ENCODE assay signal across 8 mouse cellular contexts in genomic region chr13:56134031-56134430, GRCm38 (mm10). TPM values are rescaled to one million over a fixed set of nuclear protein-coding genes. Genes with fewer than 3 reads are reported as not detected.
DNase-seq lines count a peak whose midpoint lies in the region; ATAC-seq lines count a peak whose summit lies in the region.

No protein-coding gene starts in this region.

- H3K4me1 ChIP-seq in erythroblast, embryonic 14.5 days (ENCODE audit: control insufficient read depth): peaks cover 39% of the 10 kb centered on the region
- H3K4me1 ChIP-seq in forebrain, embryonic 13.5 days: peaks cover 31% of the 10 kb centered on the region
- peaks cover 40% of the 10 kb centered on the region for H3K4me1 ChIP-seq in liver, embryonic 13.5 days (replicated peaks)

- H3K4me3 ChIP-seq in erythroblast, embryonic 14.5 days (replicated peaks): peak overlapping the region; percentile 89
- peak overlapping the region; percentile 98 for H3K4me3 ChIP-seq in forebrain, embryonic 13.5 days
- peak overlapping the region; percentile 96 for H3K4me3 ChIP-seq in liver, embryonic 13.5 days (replicated peaks)

- intact Hi-C loops in left cerebral cortex, postnatal 14 days (cut with DNase I): no loop called here

- peak overlapping the region; percentile 99 for H3K9ac ChIP-seq in forebrain, embryonic 13.5 days
- H3K9ac ChIP-seq in liver, embryonic 13.5 days: peak overlapping the region; percentile 94

- WGBS in forebrain, embryonic 13.5 days: 47% methylated on average over 5 of the region's 5 CpGs
- 19% methylated on average over 5 of the region's 5 CpGs for WGBS in liver, embryonic 13.5 days (ENCODE audit: insufficient replicate concordance)

- peak overlapping the region; percentile 91 for H3K4me2 ChIP-seq in forebrain, embryonic 13.5 days
- H3K4me2 ChIP-seq in liver, embryonic 13.5 days: peak overlapping the region; percentile 79

- H3K9me3 ChIP-seq in erythroblast, embryonic 14.5 days (ENCODE audit: control insufficient read depth, low read length): no peaks in the 10 kb centered on the region
- H3K9me3 ChIP-seq in forebrain, embryonic 13.5 days (replicated peaks): no peaks in the 10 kb centered on the region
- H3K9me3 ChIP-seq in liver, embryonic 13.5 days (replicated peaks): no peaks in the 10 kb centered on the region

- peaks cover 23% of the 10 kb centered on the region for H3K36me3 ChIP-seq in erythroblast, embryonic 14.5 days (ENCODE audit: control insufficient read depth)
- peaks cover 34% of the 10 kb centered on the region for H3K36me3 ChIP-seq in forebrain, embryonic 13.5 days (ENCODE audit: poor library complexity, severe bottlenecking)
- H3K36me3 ChIP-seq in liver, embryonic 13.5 days: peaks cover 11% of the 10 kb centered on the region; the same call in 1 of the 2 replicates

- no peaks in the 10 kb centered on the region for H3K27me3 ChIP-seq in erythroblast, embryonic 14.5 days (ENCODE audit: control insufficient read depth)
- H3K27me3 ChIP-seq in forebrain, embryonic 13.5 days: no peaks in the 10 kb centered on the region
- no peaks in the 10 kb centered on the region for H3K27me3 ChIP-seq in liver, embryonic 13.5 days

- ATAC-seq in erythroblast, adult 5-6 weeks (replicated peaks; ENCODE audit: low FRiP score, poor library complexity, severe bottlenecking): no peak
- ATAC-seq in forebrain, embryonic 13.5 days: no peak
- no peak for ATAC-seq in liver, embryonic 13.5 days (ENCODE audit: low read depth)

- peak; percentile 68 for DNase-seq in 416B (ENCODE audit: low read depth)
- DNase-seq in liver, embryonic 13.5 days: no peak
- no peak for DNase-seq in right cerebral cortex, postnatal 25 days
- DNase-seq in left cerebral cortex, postnatal 14 days (ENCODE audit: low spot score in 2 of 2): no peak
- DNase-seq in cerebellum, adult 18-20 months: no peak

- no peak overlapping the region for H3K27ac ChIP-seq in forebrain, embryonic 13.5 days
- no peak overlapping the region for H3K27ac ChIP-seq in liver, embryonic 13.5 days

RNA-seq across cellular contexts. Expression of gene H2afy, which starts 2.1 kb away (rescaled TPM):
- polyA plus RNA-seq in erythroblast, embryonic 14.5 days (2012): 3.9 and 4.7 TPM in 2 replicates
- 54.5 and 67.6 TPM in 2 replicates for total RNA-seq in erythroblast, adult 5-6 weeks (2015; ENCODE audit: low replicate concordance)
- total RNA-seq in erythroblast, adult 5-6 weeks (2017; ENCODE audit: low replicate concordance): 88.9 and 102 TPM in 2 replicates
- polyA plus RNA-seq in forebrain, embryonic 13.5 days (2015; fragmentation: Nextera tagmentation; extraction: Ambion mirVana): 545 and 548 TPM in 2 replicates
- polyA plus RNA-seq in liver, embryonic 13.5 days (2015; fragmentation: Nextera tagmentation; extraction: Ambion mirVana): 109 and 121 TPM in 2 replicates
- 100 to 1,000 TPM in 1 of 2 experiments, 10 to 100 TPM in 1; 97.2 to 108 TPM for total RNA-seq in left cerebral cortex, postnatal 14 days (2021)

RNA-seq across cellular contexts. Expression of gene Tifab, which starts 44.7 kb away (rescaled TPM):
- 0.03 TPM in 2 replicates for polyA plus RNA-seq in erythroblast, embryonic 14.5 days (2012)
- total RNA-seq in erythroblast, adult 5-6 weeks (2015; ENCODE audit: low replicate concordance): 8.4 and 18.3 TPM in 2 replicates
- total RNA-seq in erythroblast, adult 5-6 weeks (2017; ENCODE audit: low replicate concordance): 10.9 and 16.3 TPM in 2 replicates
- polyA plus RNA-seq in forebrain, embryonic 13.5 days (2015; fragmentation: Nextera tagmentation; extraction: Ambion mirVana): 0.52 and 0.53 TPM in 2 replicates
- 5.7 and 5.9 TPM in 2 replicates for polyA plus RNA-seq in liver, embryonic 13.5 days (2015; fragmentation: Nextera tagmentation; extraction: Ambion mirVana)
- 1 to 10 TPM; 1.5 to 1.8 TPM for total RNA-seq in left cerebral cortex, postnatal 14 days (2021)

Comparison
In these comparisons a context has a peak if more than half of its experiments do, and no peak if none do; other contexts are left out.
1. RNA of gene H2afy, which starts 2.1 kb away (polyA plus RNA-seq): 545 to 548 TPM in forebrain, embryonic 13.5 days and 109 to 121 TPM in liver, embryonic 13.5 days; 3.9 to 4.7 TPM in erythroblast, embryonic 14.5 days; every median in the first group is over 10 times any median in the second.
2. Peak in every context shown above with its lines, with median percentiles within 50 percentile points of each other: H3K4me3 ChIP-seq.